In the genomic region with DNA sequence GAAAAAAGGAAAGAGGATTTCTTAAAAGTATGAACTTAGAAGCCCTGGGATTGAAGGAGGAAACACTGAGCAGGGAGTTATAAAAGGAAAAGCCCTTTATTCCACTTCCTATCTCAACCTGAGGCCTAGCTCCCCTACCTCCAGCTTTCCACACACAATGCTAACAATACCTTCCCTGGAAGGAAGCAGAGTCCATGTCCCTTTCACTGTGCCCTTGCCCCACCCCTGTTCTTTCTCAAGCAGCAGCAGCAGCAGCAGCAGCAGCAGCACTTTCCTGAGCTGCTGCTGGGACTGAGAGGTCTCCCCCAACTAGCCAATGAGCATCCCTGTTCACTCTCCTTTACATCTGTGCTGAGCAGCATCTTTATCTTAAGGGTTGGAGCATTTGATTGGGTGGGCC, we compare ENCODE assay signal across 24 mouse cellular contexts. TPM values are rescaled to one million over a fixed set of nuclear protein-coding genes. Genes with fewer than 3 reads are reported as not detected.
DNase-seq lines count a peak whose midpoint lies in the region; ATAC-seq and TF ChIP-seq lines count a peak whose summit lies in the region.
"Had no signal": no experiment of that assay in that cellular context is flagged by ENCODE, and none has a peak within 500 bp of the region (broad histone marks: within the 10 kb centered on the region; RNA-seq: fewer than 3 reads in every experiment).

No protein-coding gene starts in this region.

- no peak overlapping the region for H3K9ac ChIP-seq in intestine, embryonic 15.5 days
- no peak overlapping the region for H3K9ac ChIP-seq in intestine, postnatal 0 days (ENCODE audit: low read depth, low read length)
- no peak overlapping the region for H3K9ac ChIP-seq in stomach, postnatal 0 days (ENCODE audit: low read length)
- H3K9ac ChIP-seq: embryonic facial prominence, embryonic 12.5 days; forebrain, embryonic 13.5 days; forebrain, embryonic 15.5 days; forebrain, postnatal 0 days had no signal

- H3K4me2 ChIP-seq in intestine, embryonic 15.5 days (replicated peaks): no peak overlapping the region
- H3K4me2 ChIP-seq in intestine, postnatal 0 days (replicated peaks; ENCODE audit: low read depth): no peak overlapping the region
- no peak overlapping the region for H3K4me2 ChIP-seq in stomach, postnatal 0 days (replicated peaks; ENCODE audit: low read depth)
- H3K4me2 ChIP-seq: embryonic facial prominence, embryonic 12.5 days; forebrain, embryonic 13.5 days; forebrain, embryonic 15.5 days had no signal

- H3K36me3 ChIP-seq in intestine, embryonic 15.5 days: no peaks in the 10 kb centered on the region
- no peaks in the 10 kb centered on the region for H3K36me3 ChIP-seq in intestine, postnatal 0 days (ENCODE audit: control insufficient read depth, insufficient read depth)
- no peaks in the 10 kb centered on the region for H3K36me3 ChIP-seq in stomach, postnatal 0 days (ENCODE audit: control insufficient read depth, insufficient read depth, low read length)
- H3K36me3 ChIP-seq: embryonic facial prominence, embryonic 12.5 days; forebrain, embryonic 15.5 days; G1E had no signal

- no peak for TF ChIP-seq EP300 in stomach, postnatal 0 days (optimal IDR thresholded peaks at IDR 0.05)

- H3K4me3 ChIP-seq in intestine, embryonic 15.5 days (replicated peaks): no peak overlapping the region
- H3K4me3 ChIP-seq in intestine, postnatal 0 days (ENCODE audit: low read depth, low read length): no peak overlapping the region
- H3K4me3 ChIP-seq in stomach, postnatal 0 days (ENCODE audit: low read depth, low read length): no peak overlapping the region
- H3K4me3 ChIP-seq: embryonic facial prominence, embryonic 12.5 days; forebrain, embryonic 13.5 days; forebrain, embryonic 15.5 days had no signal

- no peaks in the 10 kb centered on the region for H3K4me1 ChIP-seq in intestine, embryonic 15.5 days (replicated peaks)
- no peaks in the 10 kb centered on the region for H3K4me1 ChIP-seq in intestine, postnatal 0 days (replicated peaks; ENCODE audit: control insufficient read depth, insufficient read depth, low read length)
- H3K4me1 ChIP-seq in stomach, postnatal 0 days (replicated peaks; ENCODE audit: control insufficient read depth, insufficient read depth): no peaks in the 10 kb centered on the region
- H3K4me1 ChIP-seq: embryonic facial prominence, embryonic 12.5 days; forebrain, embryonic 13.5 days; forebrain, embryonic 15.5 days had no signal

- H3K27me3 ChIP-seq in intestine, embryonic 15.5 days (replicated peaks): no peaks in the 10 kb centered on the region
- no peaks in the 10 kb centered on the region for H3K27me3 ChIP-seq in intestine, postnatal 0 days (replicated peaks; ENCODE audit: control insufficient read depth, insufficient read depth, low read length)
- H3K27me3 ChIP-seq in stomach, postnatal 0 days (ENCODE audit: control insufficient read depth, insufficient read depth, low read length): no peaks in the 10 kb centered on the region
- H3K27me3 ChIP-seq: CH12.LX; embryonic facial prominence, embryonic 12.5 days; forebrain, embryonic 13.5 days; forebrain, embryonic 15.5 days; Patski had no signal

- ATAC-seq in intestine, embryonic 15.5 days: peak; percentile 89
- peak; percentile 75 for ATAC-seq in intestine, postnatal 0 days
- ATAC-seq in stomach, postnatal 0 days (ENCODE audit: low FRiP score, low TSS enrichment): peak; percentile 82
- ATAC-seq: activated CD4-positive, CD25-positive, alpha-beta regulatory T cell, adult 4 months; CD4-positive, CD25-positive, alpha-beta regulatory T cell, adult 4 months; forebrain, embryonic 13.5 days; forebrain, embryonic 15.5 days; forebrain, postnatal 0 days; Patski had no signal

- no peak for TF ChIP-seq CTCF in intestine, postnatal 0 days (IDR thresholded peaks at IDR 0.05; ENCODE audit: low read depth)
- TF ChIP-seq CTCF in stomach, postnatal 0 days (IDR thresholded peaks at IDR 0.05; ENCODE audit: low read depth): no peak

- DNase-seq in stomach, postnatal 0 days (ENCODE audit: low spot score): peak; percentile 51
- DNase-seq in spleen, adult 18-20 months: no peak
- DNase-seq in right cerebral cortex, postnatal 25 days: no peak
- DNase-seq: adrenal gland, adult 8-10 months; adrenal gland, postnatal 14 days; adrenal gland, postnatal 36 days; B cell, adult 2 months; cerebellum, adult 11-12 months; cerebellum, adult 2 months; cerebellum, adult 9-11 months; cerebellum, postnatal 14 days; cerebellum, postnatal 36 days; embryo, embryonic 11 days; forebrain, postnatal 0 days had no signal

- no peak overlapping the region for H3K27ac ChIP-seq in intestine, embryonic 15.5 days
- H3K27ac ChIP-seq in intestine, postnatal 0 days (ENCODE audit: low read depth, low read length): peak overlapping the region; percentile 36
- H3K27ac ChIP-seq in stomach, postnatal 0 days (replicated peaks): peak overlapping the region; percentile 61; the same call in 1 of the 2 replicates
- H3K27ac ChIP-seq: embryonic facial prominence, embryonic 12.5 days; forebrain, embryonic 13.5 days; forebrain, embryonic 15.5 days had no signal

- H3K9me3 ChIP-seq in intestine, embryonic 15.5 days: no peaks in the 10 kb centered on the region
- no peaks in the 10 kb centered on the region for H3K9me3 ChIP-seq in intestine, postnatal 0 days (ENCODE audit: control insufficient read depth)
- H3K9me3 ChIP-seq in stomach, postnatal 0 days (ENCODE audit: control insufficient read depth, low read length): no peaks in the 10 kb centered on the region
- H3K9me3 ChIP-seq: embryonic facial prominence, embryonic 12.5 days; forebrain, embryonic 13.5 days; forebrain, embryonic 15.5 days; G1E had no signal

RNA-seq across cellular contexts. Expression of a gene that starts 17.0 kb away (rescaled TPM):
- 4.1 and 4.8 TPM in 2 replicates for polyA plus RNA-seq in intestine, embryonic 15.5 days (2015; fragmentation: Nextera tagmentation; extraction: Ambion mirVana)
- polyA plus RNA-seq in intestine, postnatal 0 days (2015; fragmentation: Nextera tagmentation; extraction: Ambion mirVana): 3.1 and 4.0 TPM in 2 replicates
- polyA plus RNA-seq in stomach, postnatal 0 days (2015; fragmentation: Nextera tagmentation; extraction: Ambion mirVana): 3.7 and 3.9 TPM in 2 replicates

RNA-seq across cellular contexts. Expression of a gene that starts 17.1 kb away (rescaled TPM):
- polyA plus RNA-seq in intestine, embryonic 15.5 days (2015; fragmentation: Nextera tagmentation; extraction: Ambion mirVana): 10.5 and 12.6 TPM in 2 replicates
- 13.9 and 17.6 TPM in 2 replicates for polyA plus RNA-seq in intestine, postnatal 0 days (2015; fragmentation: Nextera tagmentation; extraction: Ambion mirVana)
- polyA plus RNA-seq in stomach, postnatal 0 days (2015; fragmentation: Nextera tagmentation; extraction: Ambion mirVana): 5.2 and 5.4 TPM in 2 replicates
